In genomic region chr1:47050492-47050891, GRCm38 (mm10) we compare ENCODE assay signal across 16 mouse cellular contexts.
"Had no signal": no experiment of that assay in that cellular context is flagged by ENCODE, and none has a peak within 500 bp of the region (broad histone marks: within the 10 kb centered on the region; RNA-seq: fewer than 3 reads in every experiment).

No protein-coding gene starts in this region.

- H3K27me3 ChIP-seq: lung, embryonic 15.5 days; megakaryocyte, embryonic 14.5 days; midbrain, embryonic 13.5 days; midbrain, embryonic 15.5 days; neural tube, embryonic 12.5 days had no signal

- H3K9me3 ChIP-seq: lung, embryonic 15.5 days; midbrain, embryonic 13.5 days; midbrain, embryonic 15.5 days; neural tube, embryonic 12.5 days had no signal

- H3K4me3 ChIP-seq: lung, embryonic 15.5 days; megakaryocyte, embryonic 14.5 days; midbrain, embryonic 13.5 days; midbrain, embryonic 15.5 days; neural tube, embryonic 12.5 days had no signal

- DNase-seq: liver, postnatal 0 days; lung, adult 2 months; lung, postnatal 14 days; lung, postnatal 36 days; right cerebral cortex, postnatal 14 days; spleen, adult 18-20 months; thymus, adult 18-20 months; thymus, postnatal 14 days; thymus, postnatal 36 days had no signal

- ATAC-seq: liver, postnatal 0 days; lung, postnatal 0 days; midbrain, embryonic 13.5 days; midbrain, embryonic 15.5 days had no signal

- H3K27ac ChIP-seq: lung, embryonic 15.5 days; macrophage; midbrain, embryonic 13.5 days; midbrain, embryonic 15.5 days; neural tube, embryonic 12.5 days had no signal

- H3K36me3 ChIP-seq: lung, embryonic 15.5 days; midbrain, embryonic 13.5 days; midbrain, embryonic 15.5 days; neural tube, embryonic 12.5 days had no signal

- H3K9ac ChIP-seq: liver, postnatal 0 days; lung, embryonic 15.5 days; midbrain, embryonic 13.5 days; midbrain, embryonic 15.5 days; neural tube, embryonic 12.5 days had no signal

- H3K4me2 ChIP-seq: lung, embryonic 15.5 days; midbrain, embryonic 13.5 days; midbrain, embryonic 15.5 days; neural tube, embryonic 12.5 days had no signal

- H3K4me1 ChIP-seq: lung, embryonic 15.5 days; megakaryocyte, embryonic 14.5 days; midbrain, embryonic 13.5 days; midbrain, embryonic 15.5 days; neural tube, embryonic 12.5 days had no signal
